Mouse (Mus musculus): ENCODE results near the gene Mrps6.
"Not testable (repeated sequence)": the region's sequence is repeated elsewhere in the genome, so short reads cannot be mapped to it uniquely, and the experiment has no call there.

Mrps6 gene

GRCm38 (mm10) chr16:92062832-92063231, 4.8 kb downstream of the Mrps6 start:
- no peak for DNase-seq (ENCODE audit: low read depth)

GRCm38 (mm10) chr16:92064801-92065200, 6.7 kb downstream of the Mrps6 start:
- no peak for DNase-seq (ENCODE audit: low read depth)

- no peak for DNase-seq (ENCODE audit: low read depth)
These were observed 12.3 kb downstream of the Mrps6 start for GRCm38 (mm10) chr16:92070338-92070737.

GRCm38 (mm10) chr16:92076797-92077196, 18.7 kb downstream of the Mrps6 start:
- DNase-seq (ENCODE audit: low read depth) = no peak

GRCm38 (mm10) chr16:92083771-92084453, 25.8 kb downstream of the Mrps6 start:
- no peak for DNase-seq (ENCODE audit: low read depth)

GRCm38 (mm10) chr16:92089225-92089624, 31.2 kb downstream of the Mrps6 start:
- DNase-seq (ENCODE audit: low read depth) = no peak

GRCm38 (mm10) chr16:92091876-92092275, 33.8 kb downstream of the Mrps6 start:
- DNase-seq (ENCODE audit: low read depth) = no peak

- no peak for DNase-seq (ENCODE audit: low read depth)
These were observed 40.4 kb downstream of the Mrps6 start for GRCm38 (mm10) chr16:92098351-92099051.

- DNase-seq (ENCODE audit: low read depth) = no peak
These were observed 41.5 kb downstream of the Mrps6 start for GRCm38 (mm10) chr16:92099598-92099997.

- DNase-seq (ENCODE audit: low read depth) = no peak
These were observed 42.0 kb downstream of the Mrps6 start for GRCm38 (mm10) chr16:92100111-92100510.

- DNase-seq (ENCODE audit: low read depth) = no peak
These were observed 44.0 kb downstream of the Mrps6 start for GRCm38 (mm10) chr16:92102115-92102514.

- DNase-seq (ENCODE audit: low read depth) = not testable (repeated sequence)
These were observed 44.9 kb downstream of the Mrps6 start for GRCm38 (mm10) chr16:92102931-92103330.

GRCm38 (mm10) chr16:92103572-92104331, 45.7 kb downstream of the Mrps6 start:
- DNase-seq (ENCODE audit: low read depth) = no peak

GRCm38 (mm10) chr16:92104332-92104590, 46.2 kb downstream of the Mrps6 start:
- no peak for DNase-seq (ENCODE audit: low read depth)

- DNase-seq (ENCODE audit: low read depth) = no peak
These were observed 46.9 kb downstream of the Mrps6 start for GRCm38 (mm10) chr16:92104951-92105350.

GRCm38 (mm10) chr16:92105631-92106030, 47.6 kb downstream of the Mrps6 start:
- no peak for DNase-seq (ENCODE audit: low read depth)

- no peak for DNase-seq (ENCODE audit: low read depth)
These were observed 49.3 kb downstream of the Mrps6 start for GRCm38 (mm10) chr16:92107346-92107745.

- DNase-seq (ENCODE audit: low read depth) = no peak
These were observed 56.7 kb downstream of the Mrps6 start for GRCm38 (mm10) chr16:92114706-92115241.

- peak; percentile 44 for DNase-seq (ENCODE audit: low read depth)
These were observed 57.7 kb downstream of the Mrps6 start for GRCm38 (mm10) chr16:92115611-92116421.

GRCm38 (mm10) chr16:92117337-92118209, 59.5 kb downstream of the Mrps6 start:
- no peak for DNase-seq (ENCODE audit: low read depth)

GRCm38 (mm10) chr16:92119013-92119515, 61.0 kb downstream of the Mrps6 start:
- DNase-seq (ENCODE audit: low read depth) = no peak
